Mouse (Mus musculus): ENCODE measurements around the gene Khdc4. TPM values are rescaled to one million over a fixed set of nuclear protein-coding genes. Genes with fewer than 3 reads are reported as not detected.

Khdc4 gene
- total and polyA plus RNA-seq, 3 experiments = 35.2 to 56.6 (median 53.6) TPM

DNA sequence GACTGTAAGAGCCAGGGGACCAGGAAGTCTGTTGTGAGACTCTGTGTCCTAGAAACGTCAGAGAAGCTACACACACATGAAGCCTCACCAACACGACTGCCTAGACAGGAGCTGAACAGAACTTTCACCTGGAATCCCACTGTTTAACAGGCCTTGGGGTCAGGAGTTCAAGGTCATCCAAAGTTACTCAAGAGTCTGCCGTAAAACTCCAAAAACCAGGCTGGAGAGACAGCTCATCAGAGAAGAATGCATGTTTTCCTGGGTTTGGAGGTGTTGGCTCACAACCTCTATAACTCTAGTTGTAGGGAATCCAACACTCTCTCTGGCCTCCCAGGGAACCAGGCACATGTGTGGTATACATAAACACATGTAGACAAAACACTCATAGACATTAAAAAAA lies 69.9 kb downstream of the Khdc4 start:
- no peak for DNase-seq (ENCODE audit: extremely low read depth)
- dilution Hi-C loops (cut with MboI; ENCODE audit: extremely low pct_ligation_motif_present, extremely low pct_unique_long_range_greater_than_20kb, low sequenced_read_pairs) = no loop called here
- no peak overlapping the region for H3K9ac ChIP-seq (ENCODE audit: insufficient read depth, low read depth)
- TF ChIP-seq SMC3 (IDR thresholded peaks at IDR 0.05; ENCODE audit: low read depth, low read length) (no peak), UBTF (IDR thresholded peaks at IDR 0.05; ENCODE audit: low read depth, low read length) (no peak), E2F4 (IDR thresholded peaks at IDR 0.05; ENCODE audit: insufficient replicate concordance, low read depth, low read length) (no peak), ELF1 (IDR thresholded peaks at IDR 0.05; ENCODE audit: low read depth, low read length) (no peak), ETS1 (conservative IDR thresholded peaks at IDR 0.05; ENCODE audit: low read depth, low read length) (no peak), USF1 (IDR thresholded peaks at IDR 0.05; ENCODE audit: low read depth, low read length) (no peak)
- peaks cover 2 to 50% of the 10 kb centered on the region in 2 experiments for H3K36me3 ChIP-seq (replicated peaks in 1 of 2; ENCODE audit: control insufficient read depth in 1 of 2, insufficient read depth in 1 of 2, low read length in 1 of 2)
- H3K9me3 ChIP-seq (replicated peaks; ENCODE audit: low read length) = no peaks in the 10 kb centered on the region
- in situ Hi-C loops (cut with MboI; ENCODE audit: low pct_ligation_motif_present, low pct_unique_long_range_greater_than_20kb, low sequenced_read_pairs) = loop anchor here (10.0 kb wide), 1 partner anchor 201 kb away; the partner anchor contains the start of genes Lamtor2 and Ubqln4
- H3K4me3 ChIP-seq (replicated peaks in 1 of 3; ENCODE audit: low read depth in 2 of 3, low read length in 2 of 3, poor library complexity in 1 of 3) = no peak overlapping the region
- peaks cover 11 to 22% of the 10 kb centered on the region in 2 experiments for H3K4me1 ChIP-seq (ENCODE audit: control insufficient read depth in 1 of 2, insufficient read depth in 2 of 2)
- H3K79me2 ChIP-seq (replicated peaks; ENCODE audit: control insufficient read depth, extremely low read depth, insufficient read depth, poor library complexity, severe bottlenecking) = no peaks in the 10 kb centered on the region
- no peaks in the 10 kb centered on the region for H3K27me3 ChIP-seq (replicated peaks)
- no peak overlapping the region for H3K4me2 ChIP-seq (ENCODE audit: insufficient read depth, low read depth, poor library complexity, severe bottlenecking)
- H3K27ac ChIP-seq (ENCODE audit: insufficient read depth, low read depth) = no peak overlapping the region

DNA sequence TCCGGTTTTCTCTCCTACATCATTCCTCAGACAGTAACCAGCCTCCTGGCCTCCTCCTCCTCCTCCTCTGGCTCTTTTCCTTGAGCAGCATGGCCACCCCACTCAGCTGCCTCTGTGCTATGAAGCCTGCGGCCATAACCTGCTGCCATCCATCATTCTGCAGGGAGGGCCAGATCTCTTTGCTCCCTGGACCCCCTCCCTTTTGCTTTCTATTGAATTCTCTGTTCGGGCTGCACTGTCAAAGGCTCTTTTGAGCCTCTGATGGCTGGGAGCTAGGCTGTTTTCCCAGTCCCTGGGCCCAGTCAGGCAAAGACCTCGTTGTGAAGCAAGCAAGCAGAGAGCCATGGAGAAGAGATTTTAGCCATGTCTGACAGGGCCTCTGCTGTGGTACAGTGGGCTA lies 70.7 kb downstream of the Khdc4 start:
- H3K9ac ChIP-seq (ENCODE audit: insufficient read depth, low read depth) = no peak overlapping the region

More for the DNA sequence above, 70.7 kb downstream of the Khdc4 start:
- no peaks in the 10 kb centered on the region for H3K27me3 ChIP-seq (replicated peaks)
- H3K4me1 ChIP-seq (ENCODE audit: control insufficient read depth in 1 of 2, insufficient read depth in 2 of 2) = peaks cover 11 to 22% of the 10 kb centered on the region in 2 experiments
- H3K36me3 ChIP-seq (replicated peaks in 1 of 2; ENCODE audit: control insufficient read depth in 1 of 2, insufficient read depth in 1 of 2, low read length in 1 of 2) = peaks cover 2 to 49% of the 10 kb centered on the region in 2 experiments
- H3K4me3 ChIP-seq (replicated peaks in 1 of 3; ENCODE audit: low read depth in 2 of 3, low read length in 2 of 3, poor library complexity in 1 of 3) = no peak overlapping the region
- DNase-seq (ENCODE audit: extremely low read depth) = no peak
- H3K79me2 ChIP-seq (replicated peaks; ENCODE audit: control insufficient read depth, extremely low read depth, insufficient read depth, poor library complexity, severe bottlenecking) = no peaks in the 10 kb centered on the region
- H3K27ac ChIP-seq (ENCODE audit: insufficient read depth, low read depth) = no peak overlapping the region
- TF ChIP-seq MEF2A (IDR thresholded peaks at IDR 0.05; ENCODE audit: borderline replicate concordance, low read depth, low read length) = no peak
- TF ChIP-seq SMC3 (IDR thresholded peaks at IDR 0.05; ENCODE audit: low read depth, low read length) = no peak
- TF ChIP-seq UBTF (IDR thresholded peaks at IDR 0.05; ENCODE audit: low read depth, low read length) = no peak
- TF ChIP-seq USF2 (conservative IDR thresholded peaks at IDR 0.05; ENCODE audit: low read depth, low read length) = no peak
- no peak for TF ChIP-seq PAX5 (IDR thresholded peaks at IDR 0.05; ENCODE audit: low read length)
- TF ChIP-seq MYC (IDR thresholded peaks at IDR 0.05; ENCODE audit: low read depth, low read length) = no peak
- TF ChIP-seq ZMIZ1 (IDR thresholded peaks at IDR 0.05; ENCODE audit: low read depth, low read length) = no peak
- no peak for TF ChIP-seq HCFC1 (IDR thresholded peaks at IDR 0.05; ENCODE audit: low read depth, low read length)
- no peak for TF ChIP-seq MXI1 (IDR thresholded peaks at IDR 0.05; ENCODE audit: low read depth, low read length)
- no peak for TF ChIP-seq ELF1 (IDR thresholded peaks at IDR 0.05; ENCODE audit: low read depth, low read length)
- no peak for TF ChIP-seq GABPA (IDR thresholded peaks at IDR 0.05; ENCODE audit: insufficient replicate concordance, low read depth, low read length)
- TF ChIP-seq SIN3A (IDR thresholded peaks at IDR 0.05; ENCODE audit: low read length) = no peak
- TF ChIP-seq JUND (conservative IDR thresholded peaks at IDR 0.05; ENCODE audit: low read depth, low read length) = no peak
- TF ChIP-seq POLR2AphosphoS2 (IDR thresholded peaks at IDR 0.05; ENCODE audit: low read depth, low read length) = no peak
- no peak for TF ChIP-seq CHD2 (IDR thresholded peaks at IDR 0.05; ENCODE audit: low read length)
- no peak for TF ChIP-seq KAT2A (IDR thresholded peaks at IDR 0.05; ENCODE audit: insufficient replicate concordance, low read length)
- TF ChIP-seq ZC3H11A (IDR thresholded peaks at IDR 0.05; ENCODE audit: low read depth, low read length) = no peak
- TF ChIP-seq IRF4 (IDR thresholded peaks at IDR 0.05; ENCODE audit: low read depth, low read length) = no peak
- no peaks in the 10 kb centered on the region for H3K9me3 ChIP-seq (replicated peaks; ENCODE audit: low read length)
- H3K4me2 ChIP-seq (ENCODE audit: insufficient read depth, low read depth, poor library complexity, severe bottlenecking) = no peak overlapping the region
- dilution Hi-C loops (cut with MboI; ENCODE audit: extremely low pct_ligation_motif_present, extremely low pct_unique_long_range_greater_than_20kb, low sequenced_read_pairs) (no loop called here), in situ Hi-C loops (cut with MboI; ENCODE audit: low pct_ligation_motif_present, low pct_unique_long_range_greater_than_20kb, low sequenced_read_pairs) (loop anchor here (10.0 kb wide), 1 partner anchor 201 kb away; the partner anchor contains the start of genes Lamtor2 and Ubqln4)

All from CH12.LX (cell line).